Mouse (Mus musculus) cerebellum, adult 2 months (tissue): ENCODE measurements around the gene Dnlz.

Experiments
- CTCF ChIP-seq: fragments of 200-500 bp; IDR thresholded peaks from 2 replicates; pipeline ENCODE4 v1.5.1; 2011; ENCODE audit warnings: low read depth, mild to moderate bottlenecking, control low read depth, low read length, moderate library complexity, borderline replicate concordance; ENCODE audit not compliant: insufficient read depth
- POLR2A ChIP-seq: fragments of 200-500 bp; IDR thresholded peaks from 2 replicates; pipeline ENCODE4 v1.6.1; 2011; ENCODE audit warnings: low read length, control low read depth, borderline replicate concordance; ENCODE audit not compliant: insufficient read depth

DNA sequence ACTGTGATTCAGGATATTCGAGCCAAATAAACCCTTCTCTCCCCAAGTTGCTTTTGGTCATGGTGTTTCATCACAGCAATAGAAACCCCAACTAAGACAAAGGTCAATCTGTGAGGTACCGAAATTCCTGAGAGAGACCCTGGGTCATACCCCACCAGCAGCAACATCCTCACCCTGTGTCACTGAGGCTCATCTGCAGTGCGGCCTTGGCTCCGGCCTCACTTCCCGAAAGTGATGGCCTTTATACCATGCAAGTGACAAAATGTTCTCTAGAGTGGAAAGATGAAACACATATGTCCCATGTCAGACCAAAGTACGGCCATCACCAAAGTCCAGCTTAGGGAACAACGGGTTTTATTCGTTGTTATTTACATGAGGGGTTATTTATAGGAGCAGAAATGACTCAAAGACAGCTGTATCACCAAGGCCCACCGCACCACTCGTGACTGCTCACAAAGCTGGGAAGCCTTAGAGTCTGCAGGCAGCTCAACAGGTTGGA is 49.9 kb downstream of the Dnlz start:
- TF ChIP-seq POLR2A (no peak), CTCF (no peak)
